Mouse (Mus musculus) liver, embryonic 12.5 days (tissue): Measurements from ENCODE around the gene Pfkfb4. TPM values are rescaled to one million over a fixed set of nuclear protein-coding genes. Genes with fewer than 3 reads are reported as not detected.

Experiments used
- ATAC-seq: fragments of 200-750 bp; cut with Nextera tagmentation; 2 replicates; pipeline ENCODE4 v1.8.0; 2017; ENCODE audit warnings: moderate number of reproducible peaks, mild to moderate bottlenecking, moderate library complexity
- H3K27ac ChIP-seq: fragments of 300-500 bp; sonication (generic); 2 replicates; pipeline ENCODE4 v1.5.1; 2016; ENCODE audit warnings: mild to moderate bottlenecking
- H3K27me3 ChIP-seq: fragments of 300-500 bp; sonication (generic); replicated peaks from 2 replicates; pipeline ENCODE4 v1.6.1; 2016; ENCODE audit warnings: mild to moderate bottlenecking, moderate library complexity
- H3K36me3 ChIP-seq: fragments of 300-500 bp; sonication (generic); 2 replicates; pipeline ENCODE4 v1.6.1; 2016; ENCODE audit warnings: mild to moderate bottlenecking, moderate library complexity
- H3K4me1 ChIP-seq: fragments of 300-500 bp; sonication (generic); 2 replicates; pipeline ENCODE4 v1.6.1; 2016
- H3K4me2 ChIP-seq: fragments of 300-500 bp; sonication (generic); 2 replicates; pipeline ENCODE4 v1.6.1; 2016; ENCODE audit warnings: mild to moderate bottlenecking, moderate library complexity
- H3K4me3 ChIP-seq: fragments of 300-500 bp; sonication (generic); 2 replicates; pipeline ENCODE4 v1.5.1; 2016; ENCODE audit warnings: mild to moderate bottlenecking, moderate library complexity
- H3K9ac ChIP-seq: fragments of 300-500 bp; sonication (generic); 2 replicates; pipeline ENCODE4 v1.6.1; 2016; ENCODE audit warnings: mild to moderate bottlenecking, moderate library complexity
- H3K9me3 ChIP-seq: fragments of 300-500 bp; sonication (generic); replicated peaks from 2 replicates; pipeline ENCODE4 v1.6.1; 2016; ENCODE audit warnings: mild to moderate bottlenecking, moderate library complexity
- WGBS: fragments of 180-500 bp; shearing (Covaris S2); methylation state at CpG from one replicate; pipeline ENCODE4 v1.1.7; 2016; ENCODE audit not compliant: insufficient replicate concordance; 5-methylcytosine and 5-hydroxymethylcytosine counted together
- polyA plus RNA-seq: library from polyadenylated mRNA; unstranded; fragments of >200 nt; fragmentation: Nextera tagmentation; extraction: Ambion mirVana; gene quantifications from 2 replicates; pipeline ENCODE4 v1.2.1, GENCODE M21; 2016

Gene Pfkfb4
- polyA plus RNA-seq, 1 experiment from 2014 or later: 3.4 TPM

DNA sequence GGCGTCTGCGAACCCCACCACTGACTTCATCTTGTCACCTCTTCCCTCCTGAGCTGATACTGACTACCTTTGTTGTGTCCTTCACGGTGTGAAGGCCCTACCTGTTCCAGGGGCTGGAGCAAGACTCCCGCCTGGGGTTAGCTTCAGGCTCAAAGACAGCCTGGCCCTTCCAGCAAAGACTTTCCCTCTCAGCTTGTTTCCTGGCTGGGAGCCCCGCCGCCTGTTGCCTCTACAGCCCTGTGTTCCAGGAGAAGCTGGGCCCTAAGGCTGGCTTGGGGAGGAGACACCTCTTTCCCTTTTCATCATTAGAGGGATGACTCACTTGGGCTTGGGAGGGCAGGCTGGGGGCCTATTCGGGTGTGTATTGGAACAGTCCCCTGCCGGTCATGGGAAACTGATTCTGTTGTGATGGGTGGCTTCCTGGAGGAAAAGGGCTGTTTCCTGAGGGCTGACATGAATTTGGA, 47.4 kb downstream of the Pfkfb4 start:
- H3K4me2 ChIP-seq: peak overlapping the region; percentile 89
- no peaks in the 10 kb centered on the region for H3K9me3 ChIP-seq
- H3K4me3 ChIP-seq: peak overlapping the region; percentile 65
- WGBS: 25% methylated on average over 8 of the region's 8 CpGs
- peaks cover 17% of the 10 kb centered on the region for H3K27me3 ChIP-seq
- peak; percentile 44 for ATAC-seq
- 0 out of 2 replicates have a peak overlapping the region, but pooled peaks have one; percentile 14 for H3K27ac ChIP-seq
- H3K4me1 ChIP-seq: peaks cover 31% of the 10 kb centered on the region
- no peaks in the 10 kb centered on the region for H3K36me3 ChIP-seq
- peak overlapping the region; percentile 70 for H3K9ac ChIP-seq

GRCm38 (mm10) chr9:109039681-109040080, 48.1 kb downstream of the Pfkfb4 start:
- no peak for ATAC-seq
- no peak overlapping the region for H3K4me3 ChIP-seq
- peak overlapping the region; percentile 89 for H3K4me2 ChIP-seq

GRCm38 (mm10) chr9:109040216-109040615, 48.6 kb downstream of the Pfkfb4 start:
- H3K27ac ChIP-seq: no peak overlapping the region
- 75% methylated on average over 8 of the region's 8 CpGs for WGBS
- H3K4me2 ChIP-seq: no peak overlapping the region
- H3K9me3 ChIP-seq: no peaks in the 10 kb centered on the region
- H3K36me3 ChIP-seq: no peaks in the 10 kb centered on the region
- H3K4me1 ChIP-seq: peaks cover 31% of the 10 kb centered on the region
- peaks cover 17% of the 10 kb centered on the region for H3K27me3 ChIP-seq
- H3K4me3 ChIP-seq: no peak overlapping the region
- ATAC-seq: no peak
- no peak overlapping the region for H3K9ac ChIP-seq

More at GRCm38 (mm10) chr9:109039681-109040080, 48.1 kb downstream of the Pfkfb4 start:
- Histone ChIP-seq H3K36me3 (no peaks in the 10 kb centered on the region), H3K9ac (no peak overlapping the region), H3K27me3 (peaks cover 17% of the 10 kb centered on the region), H3K4me1 (peaks cover 31% of the 10 kb centered on the region), H3K27ac (no peak overlapping the region), H3K9me3 (no peaks in the 10 kb centered on the region)
- 63% methylated on average over 4 of the region's 4 CpGs for WGBS

- Histone ChIP-seq H3K9me3 (no peaks in the 10 kb centered on the region), H3K4me1 (peaks cover 31% of the 10 kb centered on the region), H3K27ac (no peak overlapping the region), H3K4me3 (no peak overlapping the region), H3K27me3 (peaks cover 17% of the 10 kb centered on the region), H3K9ac (no peak overlapping the region), H3K36me3 (no peaks in the 10 kb centered on the region), H3K4me2 (no peak overlapping the region)
- ATAC-seq: peak; percentile 36; the same call in 1 of the 2 replicates
- 44% methylated on average over 6 of the region's 6 CpGs for WGBS
Measured at GRCm38 (mm10) chr9:109040906-109041305, 49.3 kb downstream of the Pfkfb4 start.

GRCm38 (mm10) chr9:109041351-109041750, 49.8 kb downstream of the Pfkfb4 start:
- H3K4me2 ChIP-seq: no peak overlapping the region
- no peak overlapping the region for H3K9ac ChIP-seq
- H3K36me3 ChIP-seq: no peaks in the 10 kb centered on the region
- no peak overlapping the region for H3K4me3 ChIP-seq
- H3K27ac ChIP-seq: no peak overlapping the region
- WGBS: 74% methylated on average over 7 of the region's 7 CpGs
- no peaks in the 10 kb centered on the region for H3K9me3 ChIP-seq
- peaks cover 17% of the 10 kb centered on the region for H3K27me3 ChIP-seq
- peaks cover 31% of the 10 kb centered on the region for H3K4me1 ChIP-seq
- ATAC-seq: no peak

DNA sequence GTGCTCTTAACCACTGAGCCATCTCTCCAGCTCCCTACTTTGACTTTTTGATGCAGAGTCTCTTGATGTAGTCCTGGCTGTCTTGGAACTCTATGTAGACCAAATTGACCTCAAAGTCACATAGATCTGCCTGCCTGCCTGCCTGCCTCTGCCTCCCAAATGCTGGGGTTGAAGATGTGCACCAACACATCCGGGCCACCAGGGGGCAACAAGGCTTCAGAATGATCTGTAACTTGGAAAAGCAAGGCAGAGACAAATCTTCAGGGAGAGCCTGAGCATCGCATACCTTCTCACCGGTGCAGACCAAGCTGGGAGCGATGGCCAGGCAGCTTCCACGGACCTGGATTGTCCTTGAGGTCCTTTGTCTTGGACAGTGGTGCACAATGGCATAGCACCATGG, 54.7 kb downstream of the Pfkfb4 start:
- Histone ChIP-seq H3K9me3 (no peaks in the 10 kb centered on the region), H3K36me3 (no peaks in the 10 kb centered on the region), H3K27me3 (no peaks in the 10 kb centered on the region), H3K4me1 (peaks cover 10% of the 10 kb centered on the region), H3K4me3 (no peak overlapping the region), H3K27ac (no peak overlapping the region), H3K4me2 (no peak overlapping the region), H3K9ac (no peak overlapping the region)
- ATAC-seq: no peak
- WGBS: 25% methylated on average over 5 of the region's 5 CpGs

DNA sequence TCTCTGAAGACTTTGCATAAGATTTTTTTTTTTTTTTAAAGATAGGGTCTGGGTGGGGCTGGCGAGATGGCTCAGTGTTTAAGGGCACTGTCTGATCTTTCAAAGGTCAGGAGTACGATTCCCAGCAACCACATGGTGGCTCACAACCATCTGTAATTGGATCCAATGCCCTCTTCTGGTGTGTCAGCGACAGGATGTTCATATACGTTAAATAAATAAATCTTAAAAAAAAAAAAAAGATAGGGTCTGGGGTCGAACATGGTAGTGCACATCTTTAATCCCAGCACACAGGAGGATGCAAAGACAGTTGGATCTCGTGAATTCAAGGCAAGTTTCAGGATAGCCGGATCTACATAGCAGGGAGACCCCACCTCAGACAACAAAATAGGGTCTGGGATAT, 57.7 kb downstream of the Pfkfb4 start:
- no peak overlapping the region for H3K27ac ChIP-seq
- H3K9me3 ChIP-seq: no peaks in the 10 kb centered on the region
- H3K4me2 ChIP-seq: no peak overlapping the region
- no peaks in the 10 kb centered on the region for H3K36me3 ChIP-seq
- H3K27me3 ChIP-seq: no peaks in the 10 kb centered on the region
- no peak overlapping the region for H3K9ac ChIP-seq
- peaks cover 14% of the 10 kb centered on the region for H3K4me1 ChIP-seq
- ATAC-seq: no peak
- 60% methylated on average over 7 of the region's 7 CpGs for WGBS
- no peak overlapping the region for H3K4me3 ChIP-seq

GRCm38 (mm10) chr9:109049996-109050673, 58.6 kb downstream of the Pfkfb4 start:
- Histone ChIP-seq H3K36me3 (no peaks in the 10 kb centered on the region), H3K9me3 (no peaks in the 10 kb centered on the region), H3K27ac (no peak overlapping the region), H3K4me3 (no peak overlapping the region), H3K9ac (no peak overlapping the region), H3K4me2 (no peak overlapping the region), H3K27me3 (no peaks in the 10 kb centered on the region), H3K4me1 (peaks cover 23% of the 10 kb centered on the region)
- 0 out of 2 replicates have a peak, but pooled peaks have one; percentile 16 for ATAC-seq
- WGBS: 68% methylated on average over 9 of the region's 9 CpGs

DNA sequence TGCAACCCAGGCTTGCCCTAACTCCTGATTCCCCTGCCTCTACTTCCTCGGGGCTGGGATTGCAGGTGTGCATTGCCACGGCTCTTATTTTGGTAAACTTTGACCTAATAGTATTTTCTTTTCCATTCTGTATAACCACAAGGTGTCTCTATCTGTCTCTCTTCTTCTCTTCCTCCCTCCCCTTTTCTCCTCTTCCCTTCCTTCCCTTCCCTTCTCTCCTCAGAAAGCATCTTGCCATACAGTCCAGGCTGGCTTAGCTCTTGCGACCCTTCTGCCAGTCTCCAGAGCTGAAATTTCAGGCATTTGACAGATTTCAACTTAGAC, 59.1 kb downstream of the Pfkfb4 start:
- WGBS: 75% methylated on average over 3 of the region's 3 CpGs
- no peak overlapping the region for H3K4me2 ChIP-seq
- ATAC-seq: no peak

DNA sequence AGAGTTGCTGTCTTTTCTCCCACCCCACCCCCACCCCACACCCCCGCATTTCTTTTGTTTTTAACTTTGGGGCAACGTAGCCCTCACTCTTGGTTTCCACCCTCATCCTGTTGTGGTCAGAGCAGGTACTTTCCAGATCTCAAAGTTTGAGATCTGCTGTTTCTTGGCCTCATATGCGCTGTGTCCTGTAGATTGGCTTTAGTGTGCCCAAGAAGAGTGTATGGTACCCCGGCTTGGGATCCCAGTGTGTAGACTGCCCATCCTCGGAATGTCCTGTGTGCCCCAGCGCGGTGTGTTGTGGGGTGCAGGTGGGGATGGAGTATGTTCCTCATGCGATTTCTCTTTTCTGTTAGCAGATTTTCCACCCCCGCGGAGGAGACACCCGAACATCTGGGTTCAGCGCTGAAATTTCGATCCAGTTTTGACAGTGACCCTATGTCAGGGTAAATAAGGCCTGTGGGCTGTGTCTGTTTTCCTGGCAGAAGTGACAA, 59.5 kb downstream of the Pfkfb4 start:
- H3K9me3 ChIP-seq: no peaks in the 10 kb centered on the region
- H3K9ac ChIP-seq: no peak overlapping the region
- peaks cover 32% of the 10 kb centered on the region for H3K4me1 ChIP-seq
- 68% methylated on average over 13 of the region's 13 CpGs for WGBS
- no peak overlapping the region for H3K4me3 ChIP-seq
- no peaks in the 10 kb centered on the region for H3K27me3 ChIP-seq
- no peak overlapping the region for H3K27ac ChIP-seq
- H3K4me2 ChIP-seq: no peak overlapping the region
- H3K36me3 ChIP-seq: no peaks in the 10 kb centered on the region
- ATAC-seq: no peak

More for the DNA sequence above, 59.1 kb downstream of the Pfkfb4 start:
- peaks cover 28% of the 10 kb centered on the region for H3K4me1 ChIP-seq
- H3K36me3 ChIP-seq: no peaks in the 10 kb centered on the region
- no peak overlapping the region for H3K9ac ChIP-seq
- H3K27me3 ChIP-seq: no peaks in the 10 kb centered on the region
- no peaks in the 10 kb centered on the region for H3K9me3 ChIP-seq
- no peak overlapping the region for H3K27ac ChIP-seq
- H3K4me3 ChIP-seq: no peak overlapping the region

GRCm38 (mm10) chr9:109051651-109052489, 60.3 kb downstream of the Pfkfb4 start:
- WGBS: 75% methylated on average over 10 of the region's 10 CpGs
- peaks cover 37% of the 10 kb centered on the region for H3K4me1 ChIP-seq
- H3K27ac ChIP-seq: no peak overlapping the region
- H3K4me3 ChIP-seq: no peak overlapping the region
- peaks cover 8% of the 10 kb centered on the region for H3K36me3 ChIP-seq
- no peaks in the 10 kb centered on the region for H3K9me3 ChIP-seq
- no peaks in the 10 kb centered on the region for H3K27me3 ChIP-seq
- no peak overlapping the region for H3K4me2 ChIP-seq
- H3K9ac ChIP-seq: no peak overlapping the region
- ATAC-seq: no peak
